ENCODE assay signal across 29 mouse cellular contexts in genomic region chr10:43090040-43090439, GRCm38 (mm10).
DNase-seq lines count a peak whose midpoint lies in the region; ATAC-seq and TF ChIP-seq lines count a peak whose summit lies in the region.
"Had no signal": no experiment of that assay in that cellular context is flagged by ENCODE, and none has a peak within 500 bp of the region (broad histone marks: within the 10 kb centered on the region; RNA-seq: fewer than 3 reads in every experiment).

No protein-coding gene starts in this region.

- H3K4me1 ChIP-seq in MEL (ENCODE audit: control insufficient read depth in 1 of 2, insufficient read depth in 2 of 2, low read length in 2 of 2), result peaks cover 0 to 10% of the 10 kb centered on the region in 2 experiments; a peak in 2 of 4 replicates
- H3K4me1 ChIP-seq: liver, embryonic 13.5 days had no signal

- TF ChIP-seq CTCF in MEL (IDR thresholded peaks at IDR 0.05 in 2 of 3, conservative IDR thresholded peaks at IDR 0.05 in 1 of 3; ENCODE audit: control insufficient read depth in 1 of 3, insufficient read depth in 1 of 3, low read depth in 2 of 3, low read length in 3 of 3, poor library complexity in 1 of 3, severe bottlenecking in 1 of 3), result no peak

- peak; percentile 95 to 96 for TF ChIP-seq EP300 in MEL (IDR thresholded peaks at IDR 0.05; ENCODE audit: low read depth in 1 of 2, low read length in 2 of 2)

- no peak overlapping the region for H3K9ac ChIP-seq in MEL (ENCODE audit: control insufficient read depth, low read depth, low read length, poor library complexity, severe bottlenecking)
- H3K9ac ChIP-seq: embryonic facial prominence, embryonic 13.5 days; forebrain, embryonic 15.5 days; heart, embryonic 13.5 days; hindbrain, embryonic 14.5 days; limb, embryonic 15.5 days; liver, embryonic 13.5 days; midbrain, embryonic 12.5 days had no signal

- DNase-seq in cerebellum, postnatal 14 days, result peak; percentile 48 to 56
- no peak for DNase-seq in cerebellum, adult 11-12 months
- peak; percentile 25 for DNase-seq in left cerebral cortex, postnatal 4 days
- DNase-seq in left cerebral cortex, postnatal 10 days (ENCODE audit: extremely low spot score in 1 of 2, low spot score in 2 of 2), result no peak
- DNase-seq in MEL (ENCODE audit: low read depth, low spot score), result peak; percentile 89
- DNase-seq in gastrocnemius, postnatal 14 days, result no peak
- DNase-seq: adrenal gland, adult 2 months; adrenal gland, postnatal 36 days; cerebellum, adult 9-10 months; gastrocnemius, adult 2 months; heart, postnatal 10 days; kidney, adult 8-10 months; liver, embryonic 13.5 days; lung, adult 18-20 months; lung, postnatal 10 days; right cerebral cortex, postnatal 25 days; thymus, postnatal 14 days had no signal

- H3K4me3 ChIP-seq in MEL (ENCODE audit: control insufficient read depth in 1 of 2, insufficient read depth in 1 of 2, low read depth in 2 of 2, low read length in 2 of 2), result no peak overlapping the region
- H3K4me3 ChIP-seq: embryonic facial prominence, embryonic 13.5 days; forebrain, embryonic 10.5 days; forebrain, embryonic 15.5 days; gastrocnemius, adult 2 months; heart, embryonic 13.5 days; layer of hippocampus, adult 2 months; left cerebral cortex, adult 2 months; limb, embryonic 15.5 days; liver, embryonic 13.5 days; midbrain, embryonic 12.5 days had no signal

- no peak for TF ChIP-seq POLR2A in MEL (IDR thresholded peaks at IDR 0.05; ENCODE audit: control insufficient read depth in 1 of 2, insufficient read depth in 1 of 2, low read depth in 1 of 2, low read length in 2 of 2, poor library complexity in 1 of 2)

- no peaks in the 10 kb centered on the region for H3K79me2 ChIP-seq in MEL (ENCODE audit: control insufficient read depth, insufficient read depth, low read length, poor library complexity)

- H3K9me3 ChIP-seq in MEL (replicated peaks; ENCODE audit: insufficient read depth, low read length), result no peaks in the 10 kb centered on the region
- H3K9me3 ChIP-seq: embryonic facial prominence, embryonic 13.5 days; forebrain, embryonic 10.5 days; forebrain, embryonic 15.5 days; heart, embryonic 13.5 days; limb, embryonic 15.5 days; liver, embryonic 13.5 days; midbrain, embryonic 12.5 days had no signal

- H3K27ac ChIP-seq in MEL (ENCODE audit: control insufficient read depth, low read depth, low read length), result no peak overlapping the region
- H3K27ac ChIP-seq: embryonic facial prominence, embryonic 13.5 days; forebrain, embryonic 10.5 days; forebrain, embryonic 15.5 days; gastrocnemius, adult 2 months; heart, embryonic 13.5 days; hindbrain, embryonic 14.5 days; kidney, postnatal 0 days; layer of hippocampus, adult 2 months; left cerebral cortex, adult 2 months; limb, embryonic 15.5 days; liver, embryonic 13.5 days; midbrain, embryonic 12.5 days had no signal

- H3K36me3 ChIP-seq in MEL (ENCODE audit: control insufficient read depth in 1 of 2, insufficient read depth in 2 of 2, low read length in 2 of 2), result peaks cover 0 to 13% of the 10 kb centered on the region in 2 experiments; a peak in 2 of 4 replicates
- H3K36me3 ChIP-seq: liver, embryonic 13.5 days had no signal

- intact Hi-C loops in left cerebral cortex, postnatal 4 days (cut with DNase I), result no loop called here
- intact Hi-C loops in left cerebral cortex, postnatal 10 days (cut with DNase I), result no loop called here
- intact Hi-C loops in gastrocnemius, postnatal 14 days (cut with DNase I; ENCODE audit: low total_unique reads), result no loop called here

- TF ChIP-seq RAD21 in MEL (IDR thresholded peaks at IDR 0.05; ENCODE audit: low read depth, low read length), result no peak

- H3K27me3 ChIP-seq in MEL (ENCODE audit: control insufficient read depth in 1 of 2, insufficient read depth in 2 of 2, low read length in 2 of 2), result peaks cover 0 to 2% of the 10 kb centered on the region in 2 experiments; a peak in 1 of 4 replicates
- H3K27me3 ChIP-seq: embryonic facial prominence, embryonic 13.5 days; forebrain, embryonic 15.5 days; heart, embryonic 13.5 days; limb, embryonic 15.5 days; midbrain, embryonic 12.5 days had no signal

- ATAC-seq in megakaryocyte-erythroid progenitor cell, adult 5-6 weeks (replicated peaks; ENCODE audit: low FRiP score, low TSS enrichment, poor library complexity, severe bottlenecking), result 0 out of 2 replicates have a peak, but pooled peaks have one; percentile 57
- ATAC-seq: activated CD4-positive, CD25-positive, alpha-beta regulatory T cell, adult 4 months; forebrain, embryonic 15.5 days had no signal

TF ChIP-seq in MEL, 35 proteins besides CTCF, POLR2A, EP300 and RAD21:
- TF ChIP-seq KAT2A (conservative IDR thresholded peaks at IDR 0.05; ENCODE audit: low read depth, low read length) (no peak), BHLHE40 (IDR thresholded peaks at IDR 0.05; ENCODE audit: borderline replicate concordance, low read depth, low read length) (no peak), MAZ (IDR thresholded peaks at IDR 0.05; ENCODE audit: low read depth, low read length) (peak; percentile 15; the same call in 1 of the 2 replicates), ZKSCAN1 (IDR thresholded peaks at IDR 0.05; ENCODE audit: low read depth, low read length) (peak; percentile 94), POLR2AphosphoS2 (IDR thresholded peaks at IDR 0.05; ENCODE audit: low read length) (no peak), GATA1 (IDR thresholded peaks at IDR 0.05; ENCODE audit: low read depth, low read length) (peak; percentile 96), ZC3H11A (IDR thresholded peaks at IDR 0.05; ENCODE audit: low read depth, low read length) (no peak), NELFE (IDR thresholded peaks at IDR 0.05; ENCODE audit: low read depth, low read length) (no peak), MAFK (IDR thresholded peaks at IDR 0.05; ENCODE audit: borderline replicate concordance, low read depth, low read length) (peak; percentile 55; the same call in 1 of the 2 replicates), USF1 (IDR thresholded peaks at IDR 0.05; ENCODE audit: low read depth, low read length) (no peak), TAL1 (IDR thresholded peaks at IDR 0.05; ENCODE audit: low read length) (peak; percentile 90), GABPA (IDR thresholded peaks at IDR 0.05; ENCODE audit: low read depth, low read length) (no peak), ELF1 (IDR thresholded peaks at IDR 0.05; ENCODE audit: low read depth, low read length) (no peak), RCOR1 (IDR thresholded peaks at IDR 0.05; ENCODE audit: low read depth, low read length) (peak; percentile 94), JUND (IDR thresholded peaks at IDR 0.05; ENCODE audit: low read depth, low read length) (no peak), E2F4 (IDR thresholded peaks at IDR 0.05; ENCODE audit: borderline replicate concordance, low read depth, low read length) (no peak), POLR2AphosphoS5 (IDR thresholded peaks at IDR 0.05; ENCODE audit: borderline replicate concordance, low read depth, low read length) (no peak), TBP (IDR thresholded peaks at IDR 0.05; ENCODE audit: low read depth, low read length) (0 out of 2 replicates have a peak, but pooled peaks have one; percentile 21), NRF1 (IDR thresholded peaks at IDR 0.05; ENCODE audit: insufficient read depth, low read depth, low read length, poor library complexity, severe bottlenecking) (no peak), ZNF384 (IDR thresholded peaks at IDR 0.05; ENCODE audit: low read depth, low read length) (peak; percentile 23), UBTF (IDR thresholded peaks at IDR 0.05; ENCODE audit: borderline replicate concordance, insufficient read depth, low read depth, low read length) (no peak), ETS1 (IDR thresholded peaks at IDR 0.05; ENCODE audit: low read depth, low read length) (peak; percentile 78; the same call in 1 of the 2 replicates), MAX (IDR thresholded peaks at IDR 0.05; ENCODE audit: low read length) (peak; percentile 53; the same call in 1 of the 2 replicates), MYC (IDR thresholded peaks at IDR 0.05; ENCODE audit: low read depth, low read length) (peak; percentile 73), TCF12 (IDR thresholded peaks at IDR 0.05; ENCODE audit: low read depth, low read length) (peak; percentile 96), SIN3A (IDR thresholded peaks at IDR 0.05; ENCODE audit: low read length) (peak; percentile 53; the same call in 1 of the 2 replicates)

Comparison
In these comparisons a context has a peak if more than half of its experiments do, and no peak if none do; other contexts are left out.
1. DNase-seq: peak in cerebellum, postnatal 14 days (2 of 2), left cerebral cortex, postnatal 4 days (single experiment) and MEL (single experiment); none in cerebellum, adult 11-12 months (single experiment), left cerebral cortex, postnatal 10 days (0 of 2) and gastrocnemius, postnatal 14 days (single experiment).